Mouse (Mus musculus): ENCODE measurements around the gene Senp3. TPM values are rescaled to one million over a fixed set of nuclear protein-coding genes. Genes with fewer than 3 reads are reported as not detected.

The Senp3 gene
- polyA plus RNA-seq, 2 experiments = 21.0 to 45.8 TPM

DNA sequence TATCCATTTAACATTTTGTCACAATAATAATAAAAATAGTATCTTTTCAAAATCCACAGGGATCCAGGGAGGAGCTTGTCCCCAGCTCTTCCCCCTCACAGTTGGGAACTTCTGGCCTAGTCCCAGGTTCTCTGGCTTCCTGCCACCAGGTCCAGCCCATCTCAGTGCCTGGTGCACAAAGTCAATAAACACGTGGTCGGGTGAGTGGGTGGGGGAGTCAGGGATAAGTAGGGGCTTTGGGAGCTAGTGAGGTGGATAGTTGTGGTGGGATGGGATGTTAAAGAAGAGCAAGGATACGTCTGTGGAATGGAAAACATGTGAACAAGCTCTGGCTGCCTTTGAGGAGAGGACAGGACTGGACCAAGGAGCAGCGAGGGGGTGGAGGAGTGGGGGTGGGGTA, 4.5 kb upstream of the Senp3 start:
- Histone ChIP-seq H3K36me3 (replicated peaks; ENCODE audit: control insufficient read depth, insufficient read depth, low read depth) (no peaks in the 10 kb centered on the region), H3K9ac (replicated peaks) (no peak overlapping the region), H3K4me2 (ENCODE audit: low read depth) (no peak overlapping the region), H3K4me3 (ENCODE audit: insufficient read depth in 1 of 2, low read depth in 2 of 2, low read length in 2 of 2) (no peak overlapping the region), H3K27me3 (ENCODE audit: control insufficient read depth, insufficient read depth, low read length) (no peaks in the 10 kb centered on the region), H3K27ac (no peak overlapping the region), H3K9me3 (ENCODE audit: control insufficient read depth, low read length) (no peaks in the 10 kb centered on the region), H3K4me1 (replicated peaks; ENCODE audit: control insufficient read depth in 2 of 2, insufficient read depth in 2 of 2, low read length in 1 of 2) (peaks cover 2 to 17% of the 10 kb centered on the region in 2 experiments; a peak in 2 of 4 replicates)
- 36% methylated on average over 4 of the region's 4 CpGs for WGBS (ENCODE audit: insufficient replicate concordance)
- TF ChIP-seq EP300 (IDR thresholded peaks at IDR 0.05; ENCODE audit: low read depth) (no peak), CTCF (IDR thresholded peaks at IDR 0.05; ENCODE audit: low read depth) (no peak)
- ATAC-seq (ENCODE audit: insufficient read depth) (no peak), DNase-seq (ENCODE audit: low read depth in 3 of 3, low spot score in 3 of 3) (peak in 1 of 3 experiments; percentile 34)

DNA sequence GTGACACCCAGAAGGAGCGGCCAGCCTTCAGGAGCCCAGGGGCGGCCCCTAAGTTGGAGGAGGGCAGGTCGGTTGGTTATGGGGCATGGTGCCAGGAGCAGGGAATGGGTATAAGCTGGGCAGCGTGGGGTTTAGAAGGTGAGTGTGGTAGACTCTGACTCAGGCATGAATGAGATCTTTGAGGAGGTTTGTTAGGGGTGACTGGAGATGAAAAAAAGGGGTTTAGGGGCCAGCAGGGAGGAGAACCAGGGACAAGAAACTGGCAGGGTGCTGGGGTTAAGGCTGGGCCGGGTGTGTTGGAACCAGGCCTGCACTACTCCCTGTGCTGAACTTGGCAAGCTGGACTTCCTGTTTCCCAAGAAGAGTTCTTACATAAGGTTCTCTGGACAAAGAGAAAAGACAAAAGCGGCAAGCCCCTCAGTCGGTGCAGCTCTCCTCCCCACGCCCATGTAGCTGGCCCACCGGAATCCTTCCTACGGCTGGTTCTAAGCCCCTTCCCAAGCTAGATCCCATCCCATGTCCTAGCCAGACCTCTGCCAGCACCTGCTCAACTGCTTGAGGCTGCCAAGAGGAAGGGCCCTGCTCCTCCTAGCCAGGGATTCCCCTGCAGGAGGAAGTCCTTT, 3.8 kb upstream of the Senp3 start, which contains the start of gene Tnfsf13:
Tnfsf13 (minus strand) TSS at position 259 of the 623 bp plus-strand sequence.
- Histone ChIP-seq H3K36me3 (replicated peaks; ENCODE audit: control insufficient read depth, insufficient read depth, low read depth) (no peaks in the 10 kb centered on the region), H3K4me3 (ENCODE audit: insufficient read depth in 1 of 2, low read depth in 2 of 2, low read length in 2 of 2) (no peak within 1 kb of the TSS), H3K4me2 (ENCODE audit: low read depth) (no peak within 1 kb of the TSS), H3K27ac (no peak within 1 kb of the TSS), H3K4me1 (replicated peaks; ENCODE audit: control insufficient read depth in 2 of 2, insufficient read depth in 2 of 2, low read length in 1 of 2) (peaks cover 5 to 21% of the 10 kb centered on the region in 2 experiments; a peak in 3 of 4 replicates), H3K9me3 (ENCODE audit: control insufficient read depth, low read length) (no peaks in the 10 kb centered on the region), H3K27me3 (ENCODE audit: control insufficient read depth, insufficient read depth, low read length) (no peaks in the 10 kb centered on the region), H3K9ac (replicated peaks) (no peak within 1 kb of the TSS)
- 67% methylated on average over 10 of the region's 10 CpGs for WGBS (ENCODE audit: insufficient replicate concordance)
- no peak for ATAC-seq (ENCODE audit: insufficient read depth)
- TF ChIP-seq CTCF (IDR thresholded peaks at IDR 0.05; ENCODE audit: low read depth) (no peak), EP300 (IDR thresholded peaks at IDR 0.05; ENCODE audit: low read depth) (no peak)
- DNase-seq (ENCODE audit: low read depth in 3 of 3, low spot score in 3 of 3) = no peak

DNA sequence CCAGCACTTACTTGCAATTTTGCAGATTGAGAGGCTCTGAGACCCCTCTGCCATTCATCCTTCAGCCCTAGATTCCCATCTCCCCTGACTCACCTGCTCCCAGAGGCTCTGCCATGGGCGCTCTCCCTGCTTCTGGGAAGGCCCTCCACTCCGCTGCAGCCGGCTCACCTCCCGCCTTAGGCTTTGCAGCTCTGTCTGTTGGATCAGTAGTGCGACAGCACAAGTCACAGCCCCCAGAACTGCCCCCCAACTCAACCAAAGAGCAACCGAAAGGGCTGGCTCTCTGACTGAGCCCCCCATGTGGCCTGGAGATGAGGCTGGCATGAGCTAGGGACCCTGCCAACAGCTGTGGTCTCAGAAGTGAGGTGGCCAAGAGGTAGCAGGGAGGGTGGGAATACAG, 3.1 kb upstream of the Senp3 start:
- no peaks in the 10 kb centered on the region for H3K27me3 ChIP-seq (ENCODE audit: control insufficient read depth, insufficient read depth, low read length)
- no peak for ATAC-seq (ENCODE audit: insufficient read depth)
- no peak overlapping the region for H3K4me3 ChIP-seq (ENCODE audit: insufficient read depth in 1 of 2, low read depth in 2 of 2, low read length in 2 of 2)
- H3K4me1 ChIP-seq (replicated peaks; ENCODE audit: control insufficient read depth in 2 of 2, insufficient read depth in 2 of 2, low read length in 1 of 2) = peaks cover 8 to 21% of the 10 kb centered on the region in 2 experiments; a peak in 3 of 4 replicates
- no peak overlapping the region for H3K4me2 ChIP-seq (ENCODE audit: low read depth)
- H3K27ac ChIP-seq = no peak overlapping the region
- no peak for DNase-seq (ENCODE audit: low read depth in 3 of 3, low spot score in 3 of 3)
- no peaks in the 10 kb centered on the region; the same call in 1 of the 2 replicates for H3K36me3 ChIP-seq (replicated peaks; ENCODE audit: control insufficient read depth, insufficient read depth, low read depth)
- WGBS (ENCODE audit: insufficient replicate concordance) = 79% methylated on average over 6 of the region's 6 CpGs
- no peak overlapping the region for H3K9ac ChIP-seq (replicated peaks)
- no peak for TF ChIP-seq CTCF (IDR thresholded peaks at IDR 0.05; ENCODE audit: low read depth)
- TF ChIP-seq EP300 (IDR thresholded peaks at IDR 0.05; ENCODE audit: low read depth) = no peak
- H3K9me3 ChIP-seq (ENCODE audit: control insufficient read depth, low read length) = no peaks in the 10 kb centered on the region

DNA sequence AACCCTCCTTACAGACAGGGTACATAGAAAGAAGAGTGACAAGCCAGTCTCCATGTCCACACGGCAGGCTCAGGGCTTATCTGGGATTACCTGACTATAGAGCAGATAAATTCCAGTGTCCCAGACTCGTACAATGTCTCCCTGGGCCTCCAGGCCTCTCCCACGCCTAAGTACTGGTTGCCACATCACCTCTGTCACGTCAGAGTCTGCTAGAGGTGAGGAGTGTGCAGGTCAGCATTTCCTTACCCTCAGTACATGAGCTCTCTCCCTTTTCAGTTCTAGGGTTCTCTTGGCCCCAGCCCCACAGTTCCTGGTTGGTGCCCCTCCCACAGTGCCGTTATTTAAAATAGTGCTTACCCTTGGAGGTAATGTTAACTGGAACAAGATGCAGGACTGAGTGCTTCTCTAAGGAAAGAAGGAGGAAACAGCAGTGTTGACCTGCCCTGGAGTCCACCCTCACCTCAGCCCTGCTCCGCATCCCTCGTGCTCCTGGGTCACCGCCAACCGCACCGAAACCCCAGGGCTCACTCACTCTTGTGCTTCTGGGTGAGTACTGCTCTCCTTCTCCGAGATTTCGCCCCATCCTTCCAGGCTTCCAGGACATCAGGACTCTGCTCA, 2.4 kb upstream of the Senp3 start:
- DNase-seq (ENCODE audit: low read depth in 3 of 3, low spot score in 3 of 3) = no peak
- H3K9me3 ChIP-seq (ENCODE audit: control insufficient read depth, low read length) = no peaks in the 10 kb centered on the region
- H3K4me1 ChIP-seq (replicated peaks; ENCODE audit: control insufficient read depth in 2 of 2, insufficient read depth in 2 of 2, low read length in 1 of 2) = peaks cover 8 to 21% of the 10 kb centered on the region in 2 experiments; a peak in 3 of 4 replicates
- TF ChIP-seq CTCF (IDR thresholded peaks at IDR 0.05; ENCODE audit: low read depth) (no peak), EP300 (IDR thresholded peaks at IDR 0.05; ENCODE audit: low read depth) (no peak)
- no peak overlapping the region for H3K4me3 ChIP-seq (ENCODE audit: insufficient read depth in 1 of 2, low read depth in 2 of 2, low read length in 2 of 2)
- no peak overlapping the region for H3K27ac ChIP-seq
- no peak overlapping the region for H3K9ac ChIP-seq (replicated peaks)
- no peak overlapping the region for H3K4me2 ChIP-seq (ENCODE audit: low read depth)
- H3K27me3 ChIP-seq (ENCODE audit: control insufficient read depth, insufficient read depth, low read length) = no peaks in the 10 kb centered on the region
- 70% methylated on average over 12 of the region's 12 CpGs for WGBS (ENCODE audit: insufficient replicate concordance)
- no peaks in the 10 kb centered on the region; the same call in 1 of the 2 replicates for H3K36me3 ChIP-seq (replicated peaks; ENCODE audit: control insufficient read depth, insufficient read depth, low read depth)
- no peak for ATAC-seq (ENCODE audit: insufficient read depth)

DNA sequence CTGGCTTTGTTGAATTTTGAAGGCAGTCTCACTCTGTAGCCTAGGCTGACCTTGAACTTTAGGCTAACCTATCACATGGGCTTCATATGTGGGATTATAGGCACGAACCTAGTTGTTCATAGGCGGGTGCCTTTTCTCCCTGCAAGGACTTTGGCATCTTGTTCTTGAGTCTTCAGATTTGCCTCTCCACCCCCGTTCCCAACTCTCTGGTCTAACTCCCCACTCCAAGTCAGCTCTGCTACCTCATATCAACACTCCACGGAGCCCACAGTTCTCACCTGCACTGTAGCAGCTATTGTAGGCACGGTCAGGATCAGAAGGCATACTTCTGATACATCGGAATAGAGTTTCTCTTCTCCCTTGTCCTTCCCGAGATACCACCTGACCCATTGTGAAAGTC, 1.7 kb upstream of the Senp3 start:
- TF ChIP-seq EP300 (IDR thresholded peaks at IDR 0.05; ENCODE audit: low read depth) = no peak
- TF ChIP-seq CTCF (IDR thresholded peaks at IDR 0.05; ENCODE audit: low read depth) = no peak
- H3K36me3 ChIP-seq (replicated peaks; ENCODE audit: control insufficient read depth, insufficient read depth, low read depth) = peaks cover under 1% of the 10 kb centered on the region; the same call in 1 of the 2 replicates
- WGBS (ENCODE audit: insufficient replicate concordance) = 57% methylated on average over 7 of the region's 7 CpGs
- H3K4me3 ChIP-seq (ENCODE audit: insufficient read depth in 1 of 2, low read depth in 2 of 2, low read length in 2 of 2) = no peak overlapping the region
- no peak overlapping the region for H3K27ac ChIP-seq
- H3K4me2 ChIP-seq (ENCODE audit: low read depth) = no peak overlapping the region
- no peak overlapping the region for H3K9ac ChIP-seq (replicated peaks)
- no peak for ATAC-seq (ENCODE audit: insufficient read depth)
- no peak for DNase-seq (ENCODE audit: low read depth in 3 of 3, low spot score in 3 of 3)
- H3K9me3 ChIP-seq (ENCODE audit: control insufficient read depth, low read length) = no peaks in the 10 kb centered on the region
- H3K27me3 ChIP-seq (ENCODE audit: control insufficient read depth, insufficient read depth, low read length) = no peaks in the 10 kb centered on the region
- peaks cover 8 to 21% of the 10 kb centered on the region in 2 experiments; a peak in 3 of 4 replicates for H3K4me1 ChIP-seq (replicated peaks; ENCODE audit: control insufficient read depth in 2 of 2, insufficient read depth in 2 of 2, low read length in 1 of 2)
